Mouse (Mus musculus) mesoderm, embryonic 11.5 days (tissue): ENCODE results near the gene Samd4b.
A peak's percentile ranks its signal among the peaks of the same experiment; 100 is the strongest.
"Not testable (repeated sequence)": the region's sequence is repeated elsewhere in the genome, so short reads cannot be mapped to it uniquely, and the experiment has no call there.

Source experiments
- DNase-seq: peaks from one replicate; pipeline ENCODE4 v3.0.0-alpha.2; 2012; ENCODE audit warnings: low read depth, low spot score

Samd4b gene

GRCm38 (mm10) chr7:28562371-28562770 is 35.6 kb downstream of the Samd4b start:
- DNase-seq: no peak

- DNase-seq: no peak
Observed at GRCm38 (mm10) chr7:28561967-28562366, 36.0 kb downstream of the Samd4b start.

- no peak for DNase-seq
Observed at GRCm38 (mm10) chr7:28560856-28561255, 37.1 kb downstream of the Samd4b start.

- DNase-seq: no peak
Observed at GRCm38 (mm10) chr7:28558486-28558885, 39.5 kb downstream of the Samd4b start.

GRCm38 (mm10) chr7:28557708-28558107 is 40.2 kb downstream of the Samd4b start:
- no peak for DNase-seq

GRCm38 (mm10) chr7:28557069-28557468 is 40.9 kb downstream of the Samd4b start:
- DNase-seq: no peak

- DNase-seq: no peak
Observed at GRCm38 (mm10) chr7:28555939-28556535, 41.9 kb downstream of the Samd4b start.

GRCm38 (mm10) chr7:28553076-28553475 is 44.9 kb downstream of the Samd4b start:
- DNase-seq: no peak

GRCm38 (mm10) chr7:28547628-28548027 is 50.3 kb downstream of the Samd4b start:
- DNase-seq: no peak

- no peak for DNase-seq
Observed at GRCm38 (mm10) chr7:28547154-28547553, 50.8 kb downstream of the Samd4b start, which contains the start of gene Nccrp1. Gene Nccrp1 (minus strand): TSS chr7:28547254.

- peak; percentile 31 for DNase-seq
Observed at GRCm38 (mm10) chr7:28546649-28547048, 51.3 kb downstream of the Samd4b start.

GRCm38 (mm10) chr7:28545891-28546210 is 52.1 kb downstream of the Samd4b start:
- no peak for DNase-seq

GRCm38 (mm10) chr7:28545048-28545890 is 52.7 kb downstream of the Samd4b start:
- DNase-seq: peak; percentile 46

GRCm38 (mm10) chr7:28544051-28544601 is 53.8 kb downstream of the Samd4b start:
- peak; percentile 30 for DNase-seq

GRCm38 (mm10) chr7:28540526-28540925 is 57.4 kb downstream of the Samd4b start, which contains the start of gene Sycn:
Gene Sycn (plus strand): TSS chr7:28540885.
- no peak for DNase-seq

- DNase-seq: not testable (repeated sequence)
Observed at GRCm38 (mm10) chr7:28538886-28539285, 59.1 kb downstream of the Samd4b start.

- DNase-seq: no peak
Observed at GRCm38 (mm10) chr7:28532005-28532404, 65.9 kb downstream of the Samd4b start.

GRCm38 (mm10) chr7:28527922-28528719 is 69.8 kb downstream of the Samd4b start:
- peak; percentile 84 for DNase-seq

GRCm38 (mm10) chr7:28522536-28522935 is 75.4 kb downstream of the Samd4b start, which contains the start of gene Ifnl3:
Gene Ifnl3 (plus strand): TSS chr7:28522836.
- not testable (repeated sequence) for DNase-seq

- DNase-seq: no peak
Observed at GRCm38 (mm10) chr7:28511441-28511840, 86.5 kb downstream of the Samd4b start.

- DNase-seq: not testable (repeated sequence)
Observed at GRCm38 (mm10) chr7:28510405-28510974, 87.5 kb downstream of the Samd4b start, which contains the start of gene Ifnl2. Gene Ifnl2 (minus strand): TSS chr7:28510455.
